Comparison of ENCODE assay signal across 9 mouse cellular contexts in genomic region chr5:74792936-74793335, GRCm38 (mm10).
DNase-seq lines count a peak whose midpoint lies in the region; ATAC-seq lines count a peak whose summit lies in the region.
"Had no signal": no experiment of that assay in that cellular context is flagged by ENCODE, and none has a peak within 500 bp of the region (broad histone marks: within the 10 kb centered on the region; RNA-seq: fewer than 3 reads in every experiment).

No protein-coding gene starts in this region.

- H3K4me1 ChIP-seq in forebrain, embryonic 15.5 days, result peaks cover 14% of the 10 kb centered on the region
- H3K4me1 ChIP-seq in forebrain, embryonic 12.5 days, result peaks cover 14% of the 10 kb centered on the region
- peaks cover 19% of the 10 kb centered on the region for H3K4me1 ChIP-seq in intestine, embryonic 15.5 days (replicated peaks)
- peaks cover 4% of the 10 kb centered on the region; the same call in 1 of the 2 replicates for H3K4me1 ChIP-seq in liver, embryonic 12.5 days

- no peak for ATAC-seq in forebrain, embryonic 15.5 days (replicated peaks)
- ATAC-seq in forebrain, embryonic 12.5 days (ENCODE audit: low FRiP score), result no peak; the same call in 1 of the 2 replicates
- ATAC-seq in intestine, embryonic 15.5 days, result 0 out of 2 replicates have a peak, but pooled peaks have one; percentile 22
- ATAC-seq in liver, embryonic 12.5 days, result no peak
- no peak for ATAC-seq in erythroid progenitor cell, adult 5-6 weeks (replicated peaks; ENCODE audit: low FRiP score, poor library complexity, severe bottlenecking)

- 30% methylated on average over 8 of the region's 8 CpGs for WGBS in forebrain, embryonic 15.5 days
- WGBS in forebrain, embryonic 12.5 days, result 29% methylated on average over 8 of the region's 8 CpGs
- whole genome bisulfite sequencing in intestine, embryonic 15.5 days, result 25% methylated on average over 8 of the region's 8 CpGs
- 44% methylated on average over 8 of the region's 8 CpGs for WGBS in liver, embryonic 12.5 days (ENCODE audit: insufficient replicate concordance)

- peak overlapping the region; percentile 39; the same call in 1 of the 2 replicates for H3K4me2 ChIP-seq in forebrain, embryonic 15.5 days (replicated peaks)
- H3K4me2 ChIP-seq in forebrain, embryonic 12.5 days, result no peak overlapping the region
- peak overlapping the region; percentile 35 for H3K4me2 ChIP-seq in intestine, embryonic 15.5 days (replicated peaks)
- H3K4me2 ChIP-seq in liver, embryonic 12.5 days, result no peak overlapping the region

- H3K9me3 ChIP-seq in forebrain, embryonic 15.5 days, result no peaks in the 10 kb centered on the region
- H3K9me3 ChIP-seq in forebrain, embryonic 12.5 days, result no peaks in the 10 kb centered on the region
- no peaks in the 10 kb centered on the region for H3K9me3 ChIP-seq in intestine, embryonic 15.5 days
- H3K9me3 ChIP-seq in liver, embryonic 12.5 days (replicated peaks), result no peaks in the 10 kb centered on the region
- H3K9me3 ChIP-seq: forebrain, embryonic 13.5 days had no signal

- intact Hi-C loops in gastrocnemius, postnatal 14 days (cut with DNase I; ENCODE audit: low total_unique reads), result loop anchor here (10.0 kb wide), 1 partner anchor 148 kb away; no protein-coding TSS in a partner anchor

- no peak overlapping the region for H3K4me3 ChIP-seq in forebrain, embryonic 15.5 days
- H3K4me3 ChIP-seq in forebrain, embryonic 12.5 days (replicated peaks), result no peak overlapping the region
- H3K4me3 ChIP-seq in intestine, embryonic 15.5 days (replicated peaks), result no peak overlapping the region
- H3K4me3 ChIP-seq in liver, embryonic 12.5 days, result no peak overlapping the region

- peak; percentile 53 for DNase-seq in embryo, embryonic 10.5 days (ENCODE audit: low spot score)
- DNase-seq in left cerebral cortex, adult 8-10 months (ENCODE audit: low spot score in 2 of 2), result no peak
- no peak for DNase-seq in gastrocnemius, postnatal 14 days

- no peaks in the 10 kb centered on the region; the same call in 1 of the 2 replicates for H3K27me3 ChIP-seq in forebrain, embryonic 15.5 days
- H3K27me3 ChIP-seq in forebrain, embryonic 12.5 days, result peaks cover 15% of the 10 kb centered on the region; the same call in 1 of the 2 replicates
- H3K27me3 ChIP-seq in intestine, embryonic 15.5 days (replicated peaks), result no peaks in the 10 kb centered on the region
- no peaks in the 10 kb centered on the region for H3K27me3 ChIP-seq in liver, embryonic 12.5 days (replicated peaks)

- no peak overlapping the region for H3K9ac ChIP-seq in forebrain, embryonic 15.5 days (replicated peaks)
- no peak overlapping the region for H3K9ac ChIP-seq in forebrain, embryonic 12.5 days
- H3K9ac ChIP-seq in intestine, embryonic 15.5 days, result no peak overlapping the region
- H3K9ac ChIP-seq in liver, embryonic 12.5 days, result no peak overlapping the region

- no peak overlapping the region for H3K27ac ChIP-seq in forebrain, embryonic 15.5 days (replicated peaks)
- no peak overlapping the region for H3K27ac ChIP-seq in forebrain, embryonic 12.5 days
- peak overlapping the region; percentile 89 for H3K27ac ChIP-seq in intestine, embryonic 15.5 days
- H3K27ac ChIP-seq in liver, embryonic 12.5 days, result peak overlapping the region; percentile 41

- no peaks in the 10 kb centered on the region for H3K36me3 ChIP-seq in forebrain, embryonic 15.5 days
- no peaks in the 10 kb centered on the region for H3K36me3 ChIP-seq in forebrain, embryonic 12.5 days (replicated peaks)
- no peaks in the 10 kb centered on the region for H3K36me3 ChIP-seq in intestine, embryonic 15.5 days
- H3K36me3 ChIP-seq in liver, embryonic 12.5 days, result no peaks in the 10 kb centered on the region

Comparison
In these comparisons a context has a peak if more than half of its experiments do, and no peak if none do; other contexts are left out.
1. H3K4me2 ChIP-seq: peak in forebrain, embryonic 15.5 days (single experiment) and intestine, embryonic 15.5 days (single experiment); none in forebrain, embryonic 12.5 days (single experiment) and liver, embryonic 12.5 days (single experiment).
2. H3K27ac ChIP-seq: peak in intestine, embryonic 15.5 days (single experiment) and liver, embryonic 12.5 days (single experiment); none in forebrain, embryonic 15.5 days (single experiment) and forebrain, embryonic 12.5 days (single experiment).